Mouse (Mus musculus) myocyte (in vitro differentiated cells): ENCODE measurements around the gene Dclre1a. TPM values are rescaled to one million over a fixed set of nuclear protein-coding genes. Genes with fewer than 3 reads are reported as not detected.

ENCODE experiments used
- H3K27me3 ChIP-seq: one replicate; pipeline ENCODE4 v1.6.1; 2011; ENCODE audit not compliant: control insufficient read depth, insufficient read depth, insufficient read length
- H3K36me3 ChIP-seq: one replicate; pipeline ENCODE4 v1.6.1; 2011; ENCODE audit not compliant: control insufficient read depth, insufficient read depth
- H3K4me2 ChIP-seq: one replicate; pipeline ENCODE4 v1.6.1; 2011; ENCODE audit warnings: low read depth, control low read depth
- H3K4me3 ChIP-seq: one replicate; pipeline ENCODE4 v1.5.1; 2011; ENCODE audit warnings: mild to moderate bottlenecking, control low read depth, moderate library complexity
- H3K79me2 ChIP-seq: one replicate; pipeline ENCODE4 v1.6.1; 2011; ENCODE audit not compliant: control insufficient read depth, insufficient read depth
- H3ac ChIP-seq: one replicate; pipeline ENCODE4 v1.6.1; 2011; ENCODE audit not compliant: control insufficient read depth, insufficient read length
- CEBPB ChIP-seq: IDR thresholded peaks from 2 replicates; pipeline ENCODE4 v1.6.1; 2011; ENCODE audit warnings: mild to moderate bottlenecking, moderate library complexity; ENCODE audit not compliant: poor library complexity, insufficient read depth, severe bottlenecking
- E2F4 ChIP-seq: IDR thresholded peaks from one replicate; pipeline ENCODE4 v1.6.1; 2011; ENCODE audit warnings: mild to moderate bottlenecking, control low read depth, moderate library complexity; ENCODE audit not compliant: insufficient read depth
- MAX ChIP-seq: IDR thresholded peaks from one replicate; pipeline ENCODE4 v1.6.1; 2011; ENCODE audit warnings: low read depth, mild to moderate bottlenecking, control low read depth
- MYOD1 ChIP-seq, 3 experiments: IDR thresholded peaks; one replicate each; pipeline ENCODE4 v1.6.1; 2011; ENCODE audit warnings: control low read depth in 2 of 3, low read depth in 2 of 3, mild to moderate bottlenecking in 2 of 3, moderate library complexity in 1 of 3; ENCODE audit not compliant: insufficient read length in 2 of 3, control insufficient read depth in 1 of 3
- MYOG ChIP-seq, 3 experiments: IDR thresholded peaks; one replicate each; pipeline ENCODE4 v1.6.1; 2011; ENCODE audit warnings: control low read depth in 2 of 3, low read depth in 2 of 3, mild to moderate bottlenecking in 2 of 3; ENCODE audit not compliant: insufficient read length in 2 of 3, control insufficient read depth in 1 of 3, insufficient read depth in 1 of 3
- POLR2A ChIP-seq: IDR thresholded peaks from one replicate; pipeline ENCODE4 v1.6.1; 2011; ENCODE audit warnings: low read depth, mild to moderate bottlenecking, control low read depth, moderate library complexity; ENCODE audit not compliant: insufficient read length
- POLR2AphosphoS2 ChIP-seq: IDR thresholded peaks from one replicate; pipeline ENCODE4 v1.6.1; 2011; ENCODE audit warnings: low read depth, control low read depth; ENCODE audit not compliant: insufficient read length
- REST ChIP-seq: IDR thresholded peaks from one replicate; pipeline ENCODE4 v1.6.1; 2011; ENCODE audit warnings: mild to moderate bottlenecking, control low read depth, moderate library complexity; ENCODE audit not compliant: insufficient read depth, insufficient read length
- SRF ChIP-seq: IDR thresholded peaks from one replicate; pipeline ENCODE4 v1.6.1; 2011; ENCODE audit warnings: low read depth; ENCODE audit not compliant: control insufficient read depth, insufficient read length
- TCF12 ChIP-seq: IDR thresholded peaks from one replicate; pipeline ENCODE4 v1.6.1; 2011; ENCODE audit warnings: mild to moderate bottlenecking, control low read depth; ENCODE audit not compliant: poor library complexity, insufficient read depth, severe bottlenecking
- TCF3 ChIP-seq: IDR thresholded peaks from one replicate; pipeline ENCODE4 v1.6.1; 2011; ENCODE audit warnings: low read depth, control low read depth; ENCODE audit not compliant: insufficient read length
- USF1 ChIP-seq: IDR thresholded peaks from one replicate; pipeline ENCODE4 v1.6.1; 2011; ENCODE audit warnings: low read depth, mild to moderate bottlenecking, control low read depth, moderate library complexity
- polyA plus RNA-seq: library from polyadenylated mRNA; unstranded; fragments of >200 nt; fragmentation: generic; extraction: Trizol; gene quantifications from one replicate; pipeline ENCODE4 v1.2.1, GENCODE M21; 2012; ENCODE audit warnings: missing spikeins

Gene Dclre1a
- 3.3 TPM for polyA plus RNA-seq

DNA sequence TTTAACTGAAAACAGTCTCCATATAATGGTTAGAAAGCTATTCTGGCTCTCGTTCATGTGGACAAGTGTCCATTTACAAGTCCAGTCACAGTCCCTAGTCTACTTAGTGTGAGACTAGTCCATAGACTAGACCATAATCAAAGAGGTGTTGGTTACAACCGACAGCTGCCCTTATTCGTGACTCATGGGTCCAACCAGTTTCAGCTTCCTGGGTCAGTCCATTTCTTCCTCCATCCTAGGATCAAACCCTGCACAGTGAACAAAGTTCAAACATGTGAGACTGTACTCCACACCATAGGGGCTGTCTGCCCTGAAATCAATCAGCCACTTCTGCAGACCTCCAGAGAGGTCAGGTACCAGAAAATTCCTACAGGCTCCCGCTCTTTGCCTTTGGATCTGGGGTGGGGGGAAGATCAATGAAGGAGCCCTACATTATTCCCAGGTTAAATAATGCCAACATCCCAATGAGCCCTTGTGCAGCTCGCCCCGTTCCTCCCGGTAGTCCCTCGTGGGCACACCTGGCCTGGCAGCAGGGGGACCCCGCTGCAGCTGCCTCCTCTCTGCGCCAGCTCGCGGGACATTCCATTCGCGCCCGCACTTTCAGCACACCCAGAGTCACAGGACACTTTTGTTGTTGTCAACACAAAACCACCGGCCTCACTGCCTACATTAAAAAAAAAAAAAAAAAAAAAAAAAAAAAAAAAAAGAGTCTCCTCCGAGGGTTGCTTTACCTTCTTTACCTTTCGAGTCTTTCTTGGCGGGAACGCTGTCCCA is at the start of gene Dclre1a:
Dclre1a (minus strand) TSS at position 767 of the 774 bp plus-strand sequence.
- H3K36me3 ChIP-seq: peaks cover 13% of the 10 kb centered on the region
- H3K4me2 ChIP-seq: peak within 1 kb of the TSS; percentile 94
- peak within 1 kb of the TSS; percentile 91 for H3K4me3 ChIP-seq
- peak within 1 kb of the TSS; percentile 98 for H3ac ChIP-seq
- TF ChIP-seq MYOD1 (IDR thresholded peaks at IDR 0.05; ENCODE audit: control insufficient read depth in 1 of 3, insufficient read length in 2 of 3, low read depth in 2 of 3) (peak in 2 of 3 experiments; percentile 77 to 86), MAX (no peak), POLR2AphosphoS2 (peak; percentile 70), MYOG (IDR thresholded peaks at IDR 0.05; ENCODE audit: control insufficient read depth in 1 of 3, insufficient read depth in 1 of 3, insufficient read length in 2 of 3, low read depth in 2 of 3) (peak; percentile 25 to 90 (median 84)), TCF12 (no peak), POLR2A (peak; percentile 77), TCF3 (peak; percentile 44)
- H3K27me3 ChIP-seq: no peaks in the 10 kb centered on the region
- H3K79me2 ChIP-seq: peaks cover 36% of the 10 kb centered on the region

DNA sequence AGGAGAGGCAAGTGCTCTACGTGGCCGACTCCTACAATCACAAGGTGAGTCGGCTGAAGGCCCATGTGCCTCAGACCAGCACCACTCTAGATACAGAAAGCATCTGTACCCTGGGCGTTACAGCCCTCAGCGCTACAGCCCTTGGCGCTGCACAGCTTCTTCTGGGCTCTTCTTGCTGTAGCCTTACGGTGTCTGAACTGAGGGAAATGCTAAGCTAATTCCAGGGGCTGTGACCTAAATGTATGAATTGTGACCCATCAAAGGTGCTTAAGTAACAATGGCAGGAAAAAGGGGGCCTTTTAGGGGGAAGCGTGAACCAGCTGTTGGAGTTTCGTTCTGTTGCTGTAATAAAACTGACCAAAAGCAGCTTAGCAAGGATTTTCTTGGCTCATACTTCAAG is 44.5 kb upstream of the Dclre1a start:
- H3ac ChIP-seq: no peak overlapping the region
- no peak overlapping the region for H3K4me2 ChIP-seq
- H3K36me3 ChIP-seq: peaks cover 44% of the 10 kb centered on the region
- no peak overlapping the region for H3K4me3 ChIP-seq
- H3K79me2 ChIP-seq: no peaks in the 10 kb centered on the region
- H3K27me3 ChIP-seq: no peaks in the 10 kb centered on the region
- TF ChIP-seq POLR2A (no peak), USF1 (no peak), SRF (no peak), TCF3 (no peak), TCF12 (no peak)

DNA sequence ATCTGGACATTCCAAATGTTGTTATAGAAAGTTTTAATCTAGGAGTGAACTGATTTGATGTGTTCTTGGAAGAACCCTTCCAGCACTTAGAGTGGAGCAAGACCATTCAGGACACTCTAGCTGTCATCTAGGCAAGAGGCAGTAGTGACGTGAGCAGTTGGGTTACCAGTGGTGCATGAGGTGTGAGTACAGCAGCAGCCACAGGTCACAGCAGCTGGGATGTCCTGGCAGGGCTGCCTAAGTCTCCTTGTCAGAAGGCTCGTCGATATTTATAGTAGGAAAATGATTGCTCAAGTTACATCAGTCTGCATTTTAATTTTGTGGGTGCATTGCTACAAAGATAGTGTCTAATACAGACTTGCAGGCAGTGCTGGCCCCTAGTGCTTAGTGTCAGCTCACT is 42.2 kb upstream of the Dclre1a start:
- H3K4me2 ChIP-seq: peak overlapping the region; percentile 12
- H3K27me3 ChIP-seq: no peaks in the 10 kb centered on the region
- no peak overlapping the region for H3K4me3 ChIP-seq
- TF ChIP-seq MYOG (IDR thresholded peaks at IDR 0.05; ENCODE audit: control insufficient read depth in 1 of 3, insufficient read depth in 1 of 3, insufficient read length in 2 of 3, low read depth in 2 of 3): peak in 1 of 3 experiments; percentile 64
- peak in 1 of 3 experiments; percentile 73 for TF ChIP-seq MYOD1 (IDR thresholded peaks at IDR 0.05; ENCODE audit: control insufficient read depth in 1 of 3, insufficient read length in 2 of 3, low read depth in 2 of 3)
- TF ChIP-seq MAX: no peak
- H3K79me2 ChIP-seq: no peaks in the 10 kb centered on the region
- no peak overlapping the region for H3ac ChIP-seq
- peaks cover 33% of the 10 kb centered on the region for H3K36me3 ChIP-seq

DNA sequence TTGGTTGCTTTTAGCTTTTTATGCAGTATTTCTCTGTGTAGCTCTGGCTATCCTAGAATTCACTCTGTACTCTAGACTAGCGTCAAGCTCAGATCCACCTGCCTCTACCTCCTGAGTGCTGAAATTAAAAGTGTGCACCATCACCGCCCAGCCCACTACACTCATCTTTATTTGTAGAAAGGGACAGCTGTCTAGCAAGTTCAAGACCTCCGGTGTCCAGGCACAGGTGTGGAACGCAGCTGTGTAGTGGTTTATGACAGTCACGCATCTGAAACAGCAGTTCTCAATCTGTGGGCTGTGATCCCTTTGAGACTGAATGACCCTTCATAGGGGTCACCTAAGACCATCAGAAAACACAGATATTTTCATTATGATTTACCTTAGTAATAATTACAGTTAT is 41.4 kb upstream of the Dclre1a start:
- peaks cover 33% of the 10 kb centered on the region for H3K36me3 ChIP-seq
- no peak overlapping the region for H3K4me2 ChIP-seq
- no peaks in the 10 kb centered on the region for H3K79me2 ChIP-seq
- H3K27me3 ChIP-seq: no peaks in the 10 kb centered on the region
- no peak overlapping the region for H3ac ChIP-seq
- no peak overlapping the region for H3K4me3 ChIP-seq
- TF ChIP-seq TCF12 (peak; percentile 93), CEBPB (no peak), SRF (no peak), TCF3 (peak; percentile 89), MYOG (IDR thresholded peaks at IDR 0.05; ENCODE audit: control insufficient read depth in 1 of 3, insufficient read depth in 1 of 3, insufficient read length in 2 of 3, low read depth in 2 of 3) (peak; percentile 73 to 96 (median 74)), MAX (no peak), MYOD1 (IDR thresholded peaks at IDR 0.05; ENCODE audit: control insufficient read depth in 1 of 3, insufficient read length in 2 of 3, low read depth in 2 of 3) (peak in 2 of 3 experiments; percentile 89 to 96), USF1 (no peak), POLR2AphosphoS2 (no peak), REST (no peak), POLR2A (no peak), E2F4 (no peak)

DNA sequence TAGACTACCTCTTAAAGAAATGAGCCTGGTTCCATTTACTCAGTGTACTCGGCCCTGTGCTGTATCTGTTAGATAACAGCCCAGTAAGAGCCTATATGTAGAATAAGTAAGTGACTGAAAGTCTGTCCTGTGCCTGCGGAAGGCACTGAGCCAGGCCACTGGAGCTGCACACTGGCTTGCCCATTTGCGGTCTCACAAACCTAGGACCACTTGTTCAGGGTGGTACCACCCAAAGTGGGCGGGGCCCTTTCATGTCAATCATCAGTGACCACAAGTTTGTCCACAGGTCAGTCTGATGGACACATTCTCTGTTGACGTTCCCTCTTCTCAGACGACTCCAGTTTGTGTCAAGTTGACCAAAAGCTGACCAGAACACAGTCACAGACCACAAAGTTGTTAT is 41.0 kb upstream of the Dclre1a start:
- Histone ChIP-seq H3K4me3 (no peak overlapping the region), H3K27me3 (no peaks in the 10 kb centered on the region), H3K4me2 (peak overlapping the region; percentile 65), H3K36me3 (peaks cover 32% of the 10 kb centered on the region), H3K79me2 (no peaks in the 10 kb centered on the region), H3ac (no peak overlapping the region)
- peak in 1 of 3 experiments; percentile 73 for TF ChIP-seq MYOG (IDR thresholded peaks at IDR 0.05; ENCODE audit: control insufficient read depth in 1 of 3, insufficient read depth in 1 of 3, insufficient read length in 2 of 3, low read depth in 2 of 3)
- TF ChIP-seq SRF: no peak
- peak in 1 of 3 experiments; percentile 37 for TF ChIP-seq MYOD1 (IDR thresholded peaks at IDR 0.05; ENCODE audit: control insufficient read depth in 1 of 3, insufficient read length in 2 of 3, low read depth in 2 of 3)
